Mouse (Mus musculus) midbrain, embryonic 14.5 days (tissue): ENCODE measurements at regions not wholly inside any gene's neighbourhood (a gene's known extent, or its start where the extent isn't known, plus 50 kb on each side); places are given as distances from the start of the nearest gene placed in this dataset.

ENCODE experiments used
- ATAC-seq: fragments of 200-750 bp; cut with Nextera tagmentation; 2 replicates; pipeline ENCODE4 v1.8.0; 2017; ENCODE audit warnings: moderate number of reproducible peaks, moderate library complexity; ENCODE audit not compliant: low FRiP score, low TSS enrichment
- DNase-seq: peaks from one replicate; pipeline ENCODE4 v3.0.0-alpha.2; 2015
- H3K27ac ChIP-seq: fragments of 300-500 bp; sonication (generic); replicated peaks from 2 replicates; pipeline ENCODE4 v1.5.1; 2014; ENCODE audit warnings: mild to moderate bottlenecking, low read depth, low read length, moderate library complexity
- H3K27me3 ChIP-seq: fragments of 300-500 bp; sonication (generic); 2 replicates; pipeline ENCODE4 v1.6.1; 2014; ENCODE audit warnings: low read length, control low read depth, mixed read lengths; ENCODE audit not compliant: control insufficient read depth, insufficient read depth
- H3K36me3 ChIP-seq: fragments of 300-500 bp; sonication (generic); 2 replicates; pipeline ENCODE4 v1.6.1; 2014; ENCODE audit warnings: low read length, control low read depth; ENCODE audit not compliant: control insufficient read depth, insufficient read depth
- H3K4me1 ChIP-seq: fragments of 300-500 bp; sonication (generic); 2 replicates; pipeline ENCODE4 v1.6.1; 2014; ENCODE audit warnings: mild to moderate bottlenecking, antibody characterized with exemption, low read length, control low read depth; ENCODE audit not compliant: control insufficient read depth, insufficient read depth
- H3K4me2 ChIP-seq: fragments of 300-500 bp; sonication (generic); 2 replicates; pipeline ENCODE4 v1.6.1; 2014; ENCODE audit warnings: mild to moderate bottlenecking, low read length, moderate library complexity
- H3K4me3 ChIP-seq: fragments of 300-500 bp; sonication (generic); replicated peaks from 2 replicates; pipeline ENCODE4 v1.5.1; 2014; ENCODE audit warnings: low read depth, low read length
- H3K9ac ChIP-seq: fragments of 300-500 bp; sonication (generic); replicated peaks from 2 replicates; pipeline ENCODE4 v1.6.1; 2014; ENCODE audit warnings: mild to moderate bottlenecking, low read length, moderate library complexity
- H3K9me3 ChIP-seq: fragments of 300-500 bp; sonication (generic); 2 replicates; pipeline ENCODE4 v1.6.1; 2016; ENCODE audit warnings: low read length, control low read depth, mixed read lengths; ENCODE audit not compliant: control insufficient read depth
- WGBS: fragments of 180-500 bp; shearing (Covaris S2); extraction: QIAGEN DNeasy Blood & Tissue Kit; methylation state at CpG from one replicate; pipeline ENCODE4 v1.1.7; 2014; 5-methylcytosine and 5-hydroxymethylcytosine counted together

DNA sequence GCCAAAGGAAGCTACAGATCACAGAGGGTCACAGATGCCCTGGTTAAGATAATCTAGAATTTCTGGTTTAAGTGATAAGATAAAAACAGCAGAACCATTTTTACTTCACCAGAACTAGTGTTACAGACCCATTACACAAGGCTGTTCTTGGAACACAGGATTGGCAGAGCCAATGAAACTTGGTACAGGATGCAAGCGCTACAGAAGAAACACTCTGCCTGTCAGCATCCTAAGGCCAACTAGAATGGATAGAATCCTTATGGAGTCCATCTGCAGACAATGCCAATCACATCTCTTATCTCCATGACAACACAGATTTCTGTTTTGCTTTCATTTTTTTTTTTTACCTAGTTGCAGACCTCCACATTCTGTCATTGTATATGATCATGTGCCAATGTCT is 759.4 kb upstream of the Stxbp6 start:
- peaks cover 17% of the 10 kb centered on the region for H3K4me1 ChIP-seq
- ATAC-seq (no peak), DNase-seq (peak; percentile 30)
- H3K9me3 ChIP-seq = no peaks in the 10 kb centered on the region
- H3K9ac ChIP-seq = no peak overlapping the region
- no peaks in the 10 kb centered on the region for H3K27me3 ChIP-seq
- 83% methylated on average over 1 of the region's 1 CpGs for WGBS
- H3K4me2 ChIP-seq = no peak overlapping the region
- peak overlapping the region; percentile 73 for H3K27ac ChIP-seq
- no peak overlapping the region for H3K4me3 ChIP-seq
- H3K36me3 ChIP-seq = no peaks in the 10 kb centered on the region

- ATAC-seq (peak; percentile 80; the same call in 1 of the 2 replicates), DNase-seq (peak; percentile 67)
- no peaks in the 10 kb centered on the region for H3K36me3 ChIP-seq
- peak overlapping the region; percentile 73 for H3K27ac ChIP-seq
- no peaks in the 10 kb centered on the region for H3K27me3 ChIP-seq
- H3K9me3 ChIP-seq = no peaks in the 10 kb centered on the region
- WGBS = 3% methylated on average over 4 of the region's 4 CpGs
- peak overlapping the region; percentile 31 for H3K4me2 ChIP-seq
- peaks cover 17% of the 10 kb centered on the region for H3K4me1 ChIP-seq
- H3K4me3 ChIP-seq = no peak overlapping the region
- H3K9ac ChIP-seq = no peak overlapping the region
These were observed 758.9 kb upstream of the Stxbp6 start for GRCm38 (mm10) chr12:45833414-45833762.

GRCm38 (mm10) chr12:45832671-45833413 is 758.3 kb upstream of the Stxbp6 start:
- no peak overlapping the region for H3K4me3 ChIP-seq
- H3K4me2 ChIP-seq = peak overlapping the region; percentile 31
- peak overlapping the region; percentile 73 for H3K27ac ChIP-seq
- H3K9me3 ChIP-seq = no peaks in the 10 kb centered on the region
- no peaks in the 10 kb centered on the region for H3K27me3 ChIP-seq
- peak; percentile 59 for DNase-seq
- no peak overlapping the region for H3K9ac ChIP-seq
- H3K36me3 ChIP-seq = no peaks in the 10 kb centered on the region
- 19% methylated on average over 9 of the region's 9 CpGs for WGBS
- peaks cover 17% of the 10 kb centered on the region for H3K4me1 ChIP-seq
- peak; percentile 61; the same call in 1 of the 2 replicates for ATAC-seq

DNA sequence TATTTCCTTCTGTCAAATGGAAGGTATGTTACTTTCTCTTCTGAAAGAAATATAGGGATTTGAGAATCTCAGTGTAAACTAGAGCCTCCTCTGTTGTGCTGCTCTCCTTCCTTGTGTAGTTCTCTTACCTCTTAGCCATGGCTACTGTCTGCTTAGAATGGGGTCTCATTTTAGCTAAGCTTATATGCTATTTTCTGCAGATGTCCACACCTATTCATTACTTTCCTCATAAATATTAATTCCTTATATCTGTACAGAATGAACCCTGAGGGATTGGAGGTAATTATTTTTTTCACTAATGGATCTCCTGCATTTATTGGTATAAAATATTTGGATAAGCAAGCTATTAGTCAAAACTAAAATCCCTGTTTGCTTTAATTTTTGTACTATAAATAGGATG is 750.4 kb upstream of the Stxbp6 start:
- H3K27ac ChIP-seq = no peak overlapping the region
- H3K4me2 ChIP-seq = no peak overlapping the region
- no peak overlapping the region for H3K9ac ChIP-seq
- H3K4me3 ChIP-seq = no peak overlapping the region
- H3K36me3 ChIP-seq = no peaks in the 10 kb centered on the region
- no peaks in the 10 kb centered on the region for H3K9me3 ChIP-seq
- H3K27me3 ChIP-seq = no peaks in the 10 kb centered on the region
- ATAC-seq (no peak), DNase-seq (no peak)
- no peaks in the 10 kb centered on the region for H3K4me1 ChIP-seq
